Mouse (Mus musculus): ENCODE data around the gene C1qa.

The C1qa gene

DNA sequence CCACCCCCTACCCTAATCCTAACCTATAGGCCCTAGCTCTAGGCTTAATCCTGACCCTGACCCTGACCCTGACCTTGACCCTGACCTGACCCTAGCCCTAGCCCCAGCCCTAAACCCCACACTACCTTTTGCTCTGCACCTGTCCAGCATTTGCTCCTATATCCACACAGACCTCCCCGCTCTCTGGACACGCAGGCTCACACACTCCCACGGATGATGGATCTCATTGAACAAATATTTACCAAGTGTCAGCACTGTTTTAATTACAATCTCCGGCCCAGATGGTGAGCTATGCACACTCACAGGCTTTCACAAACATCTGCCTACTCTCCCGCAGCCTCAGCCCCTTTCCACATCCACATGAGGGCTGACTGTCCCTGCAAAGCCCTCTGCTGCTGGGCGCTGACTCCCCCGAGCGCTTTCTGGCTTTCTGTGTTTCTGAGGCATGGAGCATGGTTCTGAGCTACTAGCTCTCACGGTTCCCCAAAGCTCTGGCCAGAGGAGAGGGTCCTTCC lies 462 bp downstream of the C1qa start:
- no peak for DNase-seq

DNA sequence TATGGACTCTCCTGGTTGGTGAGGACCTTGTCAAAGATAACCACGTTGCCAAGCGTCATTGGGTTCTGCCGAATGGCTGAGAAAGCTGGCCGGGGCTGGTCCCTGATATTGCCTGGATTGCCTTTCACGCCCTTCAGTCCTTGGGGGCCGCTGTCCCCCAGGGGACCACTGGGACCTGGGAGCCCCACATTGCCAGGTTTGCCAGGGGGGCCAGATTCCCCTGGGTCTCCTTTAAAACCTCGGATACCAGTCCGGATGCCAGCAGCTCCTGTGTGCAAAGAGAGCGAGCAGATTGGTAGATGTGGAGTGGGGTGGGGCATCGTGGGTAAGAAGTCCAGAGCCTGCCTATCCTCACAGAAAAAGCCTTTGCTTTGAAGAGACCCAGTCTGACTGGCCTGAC lies 2.1 kb downstream of the C1qa start:
- no peak for DNase-seq

DNA sequence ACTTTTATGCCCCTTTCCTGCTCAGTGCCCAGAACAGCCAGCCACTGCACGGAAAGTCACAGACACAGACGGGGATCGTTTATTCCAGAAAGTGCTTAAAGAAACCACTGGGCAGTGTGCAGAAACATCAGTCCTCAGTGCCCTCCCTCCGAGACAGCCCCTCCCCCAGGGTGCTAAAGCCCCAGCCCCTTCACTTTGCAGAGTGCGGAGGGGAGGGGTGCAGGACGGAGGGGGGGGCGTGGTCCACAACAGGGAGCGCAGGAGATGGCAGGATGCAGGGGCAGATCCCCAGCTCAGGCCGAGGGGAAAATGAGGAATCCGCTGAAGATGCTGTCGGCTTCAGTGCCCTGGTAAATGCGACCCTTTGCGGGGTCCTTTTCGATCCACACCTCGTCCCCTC lies 2.7 kb downstream of the C1qa start:
- DNase-seq, result no peak

DNA sequence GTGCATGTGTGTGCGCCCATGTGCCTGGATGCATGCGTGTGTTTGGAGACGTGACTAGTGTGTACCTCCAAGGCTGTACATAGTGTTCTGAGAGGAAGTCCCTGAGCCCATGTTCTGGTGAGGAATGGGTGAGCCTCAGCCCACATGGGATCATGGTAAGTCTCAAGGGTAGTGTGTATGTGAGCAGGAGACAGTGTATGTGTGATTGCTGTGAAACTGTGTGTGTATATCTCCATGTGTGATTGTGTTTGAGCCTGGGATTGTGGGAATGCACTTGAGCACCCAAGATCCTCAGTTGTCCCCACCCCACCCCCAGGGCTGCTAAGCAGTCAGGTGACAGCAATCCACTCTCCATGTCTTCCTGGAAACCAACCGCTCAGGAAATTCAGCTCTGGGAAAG lies 3.8 kb downstream of the C1qa start:
- DNase-seq, result no peak

DNA sequence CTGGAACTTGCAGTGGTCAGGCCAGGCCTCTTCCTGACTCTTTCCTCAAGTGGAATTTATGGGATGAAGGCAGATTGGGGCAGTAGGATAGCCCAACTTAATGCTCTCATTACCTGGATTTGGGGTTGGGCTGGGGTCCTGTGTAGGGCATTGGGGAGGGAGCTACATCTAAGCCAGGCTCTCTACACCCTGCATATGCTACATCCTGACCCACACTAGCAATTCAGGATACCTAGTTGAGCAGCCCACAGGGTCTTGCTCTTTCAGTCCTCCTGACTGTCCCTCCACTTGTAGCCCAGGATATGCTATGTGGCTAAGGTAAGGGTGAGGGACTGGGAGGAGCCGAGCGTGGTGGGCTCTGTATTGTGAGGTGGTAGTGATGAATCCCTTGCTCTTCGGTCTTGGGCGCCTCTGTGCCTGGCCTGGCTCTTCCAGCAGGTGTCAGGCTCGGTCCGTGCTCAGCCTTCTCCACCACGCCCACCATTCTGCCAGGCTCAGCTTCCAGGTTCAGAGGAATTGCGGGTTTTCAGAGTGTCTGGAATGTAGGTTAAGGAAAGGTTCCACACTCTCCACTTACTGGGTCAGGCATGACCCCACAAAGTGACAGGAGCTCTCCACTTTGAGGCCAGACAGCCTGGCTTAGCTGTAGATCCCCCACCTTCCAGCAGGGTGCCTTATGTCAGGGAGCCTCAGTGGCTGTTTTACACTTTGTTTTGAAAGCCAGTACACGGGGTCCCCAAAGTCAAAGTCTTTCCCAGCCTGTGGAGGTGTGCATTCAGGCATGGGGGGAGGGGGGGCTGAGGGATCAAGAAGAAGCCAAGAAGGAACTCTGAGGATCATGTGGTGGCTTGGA lies 4.7 kb downstream of the C1qa start:
- peak; percentile 34 for DNase-seq

DNA sequence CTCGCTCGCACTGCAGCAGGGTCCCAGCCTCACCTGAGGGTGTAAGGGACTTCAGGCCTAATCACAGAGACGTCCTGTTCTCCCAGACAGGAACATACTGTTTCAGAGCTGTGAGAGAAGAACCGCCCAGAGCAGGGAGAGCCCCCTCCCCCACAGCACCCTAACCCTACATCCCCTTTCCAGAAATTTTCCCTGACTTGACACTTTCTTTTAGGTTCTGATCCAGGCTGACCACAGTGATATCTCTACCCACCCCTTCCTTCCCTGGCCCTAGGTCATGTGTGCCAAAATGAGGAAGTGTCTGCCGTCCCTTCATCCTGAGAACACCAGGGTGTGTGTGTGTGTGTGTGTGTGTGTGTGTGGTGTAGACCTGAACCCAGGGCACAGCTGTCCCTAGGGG lies 5.8 kb downstream of the C1qa start, which contains the start of gene C1qc:
C1qc (minus strand) TSS at position 255 of the 400 bp plus-strand sequence.
- no peak for DNase-seq

DNA sequence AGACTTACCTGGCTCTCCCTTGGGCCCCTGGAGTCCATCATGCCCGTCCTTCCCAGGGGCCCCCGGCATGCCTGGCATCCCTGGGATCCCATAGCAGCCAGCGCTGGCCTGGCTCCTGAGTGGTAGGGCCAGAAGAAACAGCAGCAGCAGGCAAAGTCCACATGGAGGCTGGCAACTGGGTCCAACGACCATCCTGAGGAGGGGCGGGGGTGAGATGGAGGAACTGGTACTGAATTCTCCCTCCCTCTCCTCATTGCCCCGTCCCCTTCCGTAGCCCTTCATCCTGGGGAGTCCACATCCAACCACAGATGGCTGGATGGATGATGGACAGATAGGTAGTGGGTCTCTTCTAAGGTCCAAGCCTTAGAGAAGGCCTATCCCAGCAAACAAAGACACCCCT lies 6.2 kb downstream of the C1qa start:
- DNase-seq, result no peak

DNA sequence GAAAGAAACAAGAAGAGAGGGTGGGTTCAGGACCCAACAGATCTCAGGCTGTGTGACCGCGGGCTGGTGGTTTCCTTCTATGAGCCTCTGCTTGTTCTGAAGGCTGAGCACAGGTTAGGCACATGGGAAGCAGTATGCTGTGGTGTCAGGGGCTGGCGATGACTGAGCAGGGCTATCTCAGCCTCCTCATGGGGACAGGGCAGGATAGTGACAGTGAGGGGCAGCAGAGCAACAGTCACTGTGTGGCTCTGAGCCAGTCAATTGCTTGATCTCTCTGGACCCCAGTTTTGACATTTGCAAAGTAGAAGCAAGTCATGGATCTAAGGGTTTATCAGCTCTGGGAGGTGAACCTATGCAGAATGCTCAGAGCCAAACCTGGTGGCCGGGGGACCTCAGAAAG lies 7.5 kb downstream of the C1qa start:
- DNase-seq, result no peak

DNA sequence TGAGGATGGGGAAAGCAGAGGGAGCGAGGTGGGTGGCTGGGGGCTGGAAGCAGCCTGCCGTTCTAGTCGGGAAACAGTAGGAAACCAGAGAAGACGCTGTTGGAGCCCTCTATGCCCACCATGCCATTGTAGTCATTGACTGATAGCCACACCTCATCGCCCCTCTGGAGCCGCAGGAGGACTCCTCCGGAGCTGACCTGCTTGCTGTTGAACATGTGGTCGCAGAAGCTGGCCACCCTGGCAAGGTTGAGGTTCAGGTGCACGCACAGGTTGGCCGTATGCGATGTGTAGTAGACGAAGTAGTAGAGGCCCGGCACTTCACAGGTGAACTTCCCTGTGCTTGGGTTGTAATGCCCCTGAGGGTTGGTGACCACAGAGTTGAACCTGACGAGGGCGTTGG lies 8.6 kb downstream of the C1qa start:
- DNase-seq, result no peak

DNA sequence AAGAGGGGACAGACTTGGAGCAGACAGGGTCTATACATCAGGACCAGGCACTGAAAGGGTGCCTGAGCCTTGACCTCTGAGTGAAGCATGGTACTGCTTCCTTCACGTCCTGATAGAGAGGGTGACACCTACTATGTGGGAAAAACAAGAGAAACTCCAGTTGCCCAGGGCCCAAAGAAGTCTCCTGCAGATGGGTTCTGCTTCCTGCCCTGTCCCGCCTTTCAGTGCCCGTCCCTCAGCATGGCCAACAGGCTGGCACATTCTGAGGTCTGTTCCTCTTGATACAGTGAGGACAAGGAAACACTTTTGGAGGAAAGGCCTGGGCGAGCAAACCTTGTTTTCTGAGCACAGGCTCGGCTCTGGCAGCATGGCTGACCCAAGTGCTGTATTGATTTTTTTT lies 10.9 kb downstream of the C1qa start:
- no peak for DNase-seq

DNA sequence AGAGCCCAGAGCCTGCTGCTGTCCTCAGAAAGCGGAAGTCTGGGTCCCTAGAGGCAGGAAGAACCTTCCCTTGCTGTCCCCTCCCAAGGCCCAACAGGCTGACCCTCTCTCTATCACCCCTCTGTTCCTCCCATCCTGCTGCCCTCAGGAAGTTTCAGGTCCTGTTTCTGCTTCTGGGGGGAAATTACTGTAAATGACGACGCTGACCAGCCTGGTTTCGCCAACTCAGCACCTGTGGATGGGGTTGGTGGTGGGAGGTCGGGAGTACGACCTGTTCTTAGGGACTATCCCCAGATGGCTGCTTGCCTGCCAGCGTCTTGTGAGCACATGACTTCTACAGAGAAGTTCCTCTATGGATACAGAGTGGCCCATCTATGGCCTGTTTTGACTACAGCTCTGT lies 12.5 kb downstream of the C1qa start, which contains the start of gene C1qb:
C1qb (minus strand) TSS at position 87 of the 400 bp plus-strand sequence.
- DNase-seq, result no peak

DNA sequence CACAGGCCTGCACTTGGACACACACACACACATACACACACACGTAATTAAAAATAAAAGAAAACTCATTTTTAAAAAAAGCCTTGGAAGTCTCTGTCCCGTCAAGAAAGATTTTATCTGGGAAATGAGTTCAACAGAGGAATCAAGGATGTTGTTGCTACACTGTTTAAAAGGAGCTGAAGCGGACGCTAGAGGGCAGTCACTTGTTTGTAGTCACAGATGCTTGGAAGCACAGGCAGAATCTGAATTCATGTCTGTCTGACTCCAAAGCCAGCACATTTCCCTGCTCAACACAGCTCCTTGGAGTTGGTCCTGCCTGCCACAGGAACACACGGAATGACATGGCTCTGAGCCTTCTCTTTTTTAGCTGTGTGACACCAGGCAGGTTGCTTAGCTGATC lies 20.0 kb downstream of the C1qa start:
- peak; percentile 31 for DNase-seq

DNA sequence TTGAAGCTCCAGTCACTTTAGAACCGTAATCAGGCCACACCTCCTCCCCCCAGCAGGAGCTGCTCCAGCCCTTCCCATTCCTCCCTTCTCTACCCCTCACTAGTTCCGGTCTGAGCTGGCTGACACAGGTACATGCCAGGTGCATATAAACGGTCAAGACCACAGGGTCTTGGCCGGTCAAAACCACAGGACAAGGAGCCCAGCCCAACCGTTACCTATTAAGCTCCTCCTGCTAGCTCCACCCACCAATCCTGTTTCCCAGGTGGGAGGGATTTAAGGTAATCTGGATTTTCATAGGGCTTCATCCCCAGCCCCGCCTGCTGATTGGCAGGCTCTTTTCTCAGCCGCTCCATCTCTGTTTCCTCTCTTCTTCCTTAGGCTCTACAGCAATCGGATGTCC lies 20.4 kb downstream of the C1qa start:
- DNase-seq, result no peak

DNA sequence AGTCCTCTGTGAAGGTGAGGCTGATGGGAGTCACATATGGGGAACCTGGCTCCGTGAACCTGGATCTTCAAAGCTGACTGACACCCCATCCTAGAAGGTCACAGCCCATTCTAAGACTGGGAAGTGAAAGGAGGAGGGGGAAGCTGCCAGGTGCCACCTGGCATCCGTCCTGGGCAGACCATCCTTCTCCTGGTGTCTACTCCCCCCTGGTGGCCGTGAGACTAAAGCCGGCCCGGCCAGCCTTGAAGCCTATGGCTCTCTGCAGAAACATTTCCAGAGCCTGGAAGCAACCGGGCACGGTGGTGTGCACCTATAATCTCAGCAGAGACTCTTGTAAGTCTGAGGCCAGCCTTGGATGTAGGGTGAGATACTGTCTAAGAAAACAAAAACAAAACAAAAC lies 21.6 kb downstream of the C1qa start:
- peak; percentile 37 for DNase-seq

DNA sequence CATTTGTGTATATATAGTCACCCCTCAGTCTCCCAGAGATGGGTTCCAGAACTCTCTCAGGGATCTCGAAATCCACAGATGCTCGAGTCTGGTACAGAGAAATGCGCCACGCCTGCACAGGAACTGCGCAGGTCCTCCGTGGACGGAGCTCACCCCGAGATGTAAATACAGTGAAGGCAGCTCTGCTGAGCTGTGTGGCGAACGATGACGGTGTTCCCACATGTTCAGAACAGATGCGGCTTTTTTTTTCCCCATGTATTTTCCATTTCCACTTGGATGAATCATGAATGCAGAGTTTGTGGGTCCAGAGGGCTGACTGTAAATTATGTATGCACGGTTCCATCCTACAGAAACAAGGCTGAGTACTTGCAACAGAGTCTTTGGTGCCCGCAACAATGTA lies 23.6 kb downstream of the C1qa start:
- peak; percentile 27 for DNase-seq

DNA sequence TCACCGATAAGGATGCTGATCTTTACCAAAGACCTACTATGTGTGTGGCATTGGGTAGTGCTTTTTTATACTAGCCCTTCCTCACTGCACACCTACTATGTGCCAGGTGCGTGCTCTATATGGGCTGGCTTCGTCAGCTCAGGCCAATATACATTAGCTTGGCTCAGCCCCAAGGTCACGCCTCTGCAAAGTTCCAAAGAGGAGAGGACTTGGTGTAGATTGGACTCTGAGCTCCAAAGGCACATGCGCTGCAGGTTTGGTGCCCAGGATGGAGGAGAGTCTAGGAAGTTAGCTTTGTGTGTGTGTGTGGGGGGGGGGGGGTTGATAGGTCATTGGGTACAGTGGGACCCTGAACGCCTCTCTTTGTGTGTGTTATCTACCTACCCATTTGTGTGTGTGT lies 30.2 kb downstream of the C1qa start:
- DNase-seq, result no peak

DNA sequence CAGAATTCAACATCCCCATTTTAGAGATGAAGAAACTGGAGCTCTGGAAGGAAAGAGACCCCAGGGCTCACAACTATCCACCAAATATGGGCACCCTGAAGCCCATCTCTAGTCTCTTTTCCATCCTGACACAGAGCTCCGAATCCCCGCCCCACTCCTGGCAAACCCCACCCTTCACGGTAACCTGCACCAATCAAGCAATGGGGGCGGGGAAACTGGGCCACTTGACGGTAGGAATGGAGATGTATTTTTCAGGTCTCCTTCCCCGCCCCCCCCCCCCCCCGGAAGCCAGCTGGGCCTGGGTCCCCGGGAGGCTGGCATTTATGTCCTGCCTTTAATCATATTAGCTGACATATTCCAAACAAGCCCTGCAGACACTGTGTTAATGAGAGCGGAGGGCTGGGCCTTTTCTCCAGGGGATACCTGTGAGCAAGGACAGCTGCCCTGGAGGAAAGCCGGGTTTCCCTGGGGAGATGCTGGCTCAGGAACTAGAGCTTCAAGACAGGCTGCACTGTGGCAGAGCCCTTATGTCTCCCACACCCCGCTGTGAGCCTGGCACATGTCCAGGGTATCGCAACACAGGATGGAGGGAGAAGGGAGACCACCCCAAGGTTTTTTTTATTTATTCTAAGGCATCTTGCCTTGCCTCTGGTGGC lies 30.8 kb downstream of the C1qa start:
- DNase-seq, result no peak

DNA sequence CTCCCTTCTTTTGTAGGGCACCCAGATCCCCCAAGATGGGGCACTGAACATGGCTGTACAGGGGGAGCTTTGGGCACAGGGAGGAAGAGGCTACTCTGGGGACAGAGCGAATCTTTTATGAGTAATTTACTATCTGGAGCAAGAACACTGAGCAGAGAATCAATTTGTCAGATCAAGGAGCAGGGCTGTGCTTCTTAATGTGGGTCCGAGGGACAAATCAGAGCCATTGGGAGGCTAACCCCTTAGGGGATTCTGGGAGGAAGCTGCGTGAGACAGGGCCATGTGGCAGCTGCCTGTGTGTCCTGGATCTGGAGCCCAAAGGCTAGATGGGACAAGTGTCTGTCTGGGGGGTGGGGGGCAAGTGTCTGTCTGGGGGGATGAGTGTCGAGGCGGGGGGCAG lies 33.1 kb downstream of the C1qa start:
- no peak for DNase-seq

DNA sequence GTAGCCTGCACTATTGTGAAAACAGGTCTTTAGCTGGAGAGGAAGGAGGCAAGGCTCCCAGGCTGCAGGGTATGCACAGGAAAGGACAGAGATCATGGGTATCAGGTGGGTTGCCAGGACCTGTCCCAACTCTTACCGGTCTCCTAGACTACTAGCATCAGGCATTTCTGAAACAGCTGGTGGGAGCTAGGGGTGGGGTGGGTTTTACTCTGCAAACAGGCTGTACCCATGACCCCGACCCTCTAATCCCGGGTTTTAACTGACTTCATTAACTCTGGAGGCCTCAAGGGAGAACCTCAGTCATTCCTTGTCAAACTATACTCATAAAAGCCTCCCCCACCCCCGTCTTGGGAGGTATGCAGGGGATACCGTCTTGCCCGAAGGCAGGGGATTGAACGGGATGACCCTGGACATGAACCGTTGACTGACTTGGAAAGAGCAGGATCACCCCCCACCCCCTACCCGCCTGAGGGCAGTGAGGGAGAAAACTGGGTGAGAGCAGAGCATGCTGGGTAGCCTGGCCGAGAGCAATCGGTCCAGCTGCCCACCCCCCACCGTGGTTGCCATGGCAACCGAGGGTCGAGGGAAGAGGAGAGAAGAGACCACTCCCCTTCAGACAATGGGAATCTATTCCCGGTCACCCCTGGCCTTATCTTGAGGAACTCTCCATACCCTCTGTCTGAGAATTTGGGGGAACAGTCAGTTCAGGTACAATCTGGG lies 33.7 kb downstream of the C1qa start:
- DNase-seq, result no peak

DNA sequence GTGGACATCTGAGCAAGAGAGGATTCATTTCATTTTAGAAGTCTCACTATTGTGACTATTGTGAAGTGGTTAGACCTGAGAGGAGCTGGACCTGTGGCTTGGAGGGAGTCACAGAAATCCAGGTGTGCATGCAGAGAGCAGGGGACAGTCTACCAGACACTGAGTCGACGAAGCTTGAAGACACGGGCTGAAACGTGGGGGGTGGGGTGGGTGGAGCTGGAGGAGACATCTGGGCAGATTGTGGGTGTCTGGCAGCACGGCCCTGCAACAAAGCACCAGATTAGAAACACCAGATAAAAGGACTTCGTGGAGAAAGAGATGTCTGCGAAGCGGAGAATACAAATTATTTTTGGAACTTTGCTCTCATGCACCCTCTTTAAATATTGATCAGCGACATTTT lies 35.1 kb downstream of the C1qa start:
- no peak for DNase-seq

DNA sequence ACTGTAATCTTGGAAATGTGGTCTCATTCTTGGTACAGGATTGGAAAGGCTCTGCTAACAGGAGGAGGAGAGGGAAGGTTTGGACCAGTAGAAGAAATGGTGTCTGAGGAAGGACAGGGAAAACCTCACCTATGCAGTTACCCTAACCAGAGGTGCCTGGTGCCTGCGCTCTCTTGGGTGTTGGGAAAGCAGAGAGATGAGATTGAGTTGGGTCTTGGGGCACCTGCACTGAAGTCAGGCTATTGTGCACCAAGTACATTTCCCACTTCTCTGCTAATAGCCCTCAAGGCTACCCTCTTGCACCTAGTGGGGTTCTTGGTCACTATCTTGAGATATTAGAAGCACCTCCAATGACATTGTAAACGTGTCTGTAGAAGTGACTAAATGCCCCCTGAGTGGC lies 36.2 kb downstream of the C1qa start:
- no peak for DNase-seq

DNA sequence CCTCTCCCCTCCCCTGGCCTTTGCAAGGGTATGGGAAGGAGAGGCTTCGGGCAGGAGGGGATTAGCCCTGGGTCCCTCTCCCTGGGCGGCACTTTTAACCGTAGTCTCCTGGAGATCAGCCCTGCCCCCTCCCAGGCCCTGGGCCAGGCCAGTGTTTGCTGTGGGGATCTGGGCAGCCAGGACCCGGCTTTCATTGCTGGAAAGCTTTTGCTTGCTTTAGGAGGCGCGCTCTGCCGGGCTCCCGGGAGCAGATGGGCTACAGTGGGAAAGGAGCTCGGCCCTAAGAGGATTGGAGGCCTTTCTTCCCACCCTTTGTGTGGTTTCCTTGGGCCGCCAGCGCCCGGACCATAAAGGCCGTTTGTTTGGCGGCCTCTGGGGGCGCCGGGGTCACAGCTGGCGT lies 36.8 kb downstream of the C1qa start:
- DNase-seq, result no peak

DNA sequence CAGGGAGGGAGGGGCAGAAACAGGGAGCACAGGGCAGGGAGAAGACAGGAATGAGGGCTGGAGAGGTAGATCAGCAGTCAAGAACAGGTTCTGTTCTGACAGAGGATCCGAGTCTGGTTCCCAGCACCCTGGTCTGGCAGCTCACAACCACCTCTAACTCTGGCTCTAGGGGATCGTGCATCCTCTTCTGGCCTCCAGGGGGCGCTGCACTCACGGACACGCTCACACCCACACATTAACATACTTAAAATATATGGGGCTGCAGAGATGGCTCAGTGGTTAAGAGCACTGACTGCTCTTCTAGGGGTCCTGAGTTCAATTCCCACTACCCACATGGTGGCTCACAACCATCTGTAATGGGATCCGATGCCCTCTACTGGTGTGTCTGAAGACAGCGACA lies 38.6 kb downstream of the C1qa start:
- DNase-seq, result no peak

DNA sequence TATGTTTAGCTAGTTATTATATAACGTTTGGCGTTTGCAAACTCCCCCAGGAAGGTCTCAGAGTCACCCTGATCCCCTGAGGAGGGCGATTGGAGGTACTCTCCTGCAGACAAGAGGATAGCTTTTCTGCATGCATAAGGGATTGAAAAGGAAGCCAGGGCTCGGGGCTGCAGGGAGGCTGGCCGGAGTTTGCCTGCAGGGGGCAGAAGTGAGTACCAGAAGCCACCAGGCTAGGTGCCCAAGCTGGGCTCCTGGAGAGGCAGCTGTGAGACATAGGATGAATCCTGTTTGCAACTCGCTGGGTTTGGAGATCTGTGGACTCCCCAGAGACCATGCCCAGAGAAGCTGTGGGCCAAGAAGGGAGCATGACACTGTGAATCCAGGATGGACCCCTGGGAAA lies 43.5 kb downstream of the C1qa start:
- no peak for DNase-seq

All from right cerebral cortex, adult 18-20 months (tissue).